Comparison of ENCODE assay signal across 8 mouse cellular contexts in genomic region chr17:94864531-94865318, GRCm38 (mm10).
DNase-seq lines count a peak whose midpoint lies in the region; ATAC-seq lines count a peak whose summit lies in the region.
"Not testable (repeated sequence)": the region's sequence is repeated elsewhere in the genome, so short reads cannot be mapped to it uniquely, and the experiment has no call there.

No protein-coding gene starts in this region.

- not testable (repeated sequence) for H3K36me3 ChIP-seq in hindbrain, embryonic 15.5 days

- ATAC-seq in hindbrain, embryonic 15.5 days (ENCODE audit: low FRiP score, low read depth): peak; percentile 99

- H3K27me3 ChIP-seq in hindbrain, embryonic 15.5 days: not testable (repeated sequence)

- H3K4me1 ChIP-seq in hindbrain, embryonic 15.5 days (replicated peaks): not testable (repeated sequence)

- H3K4me2 ChIP-seq in hindbrain, embryonic 15.5 days: peak overlapping the region; percentile 75

- peak overlapping the region; percentile 49 for H3K9ac ChIP-seq in hindbrain, embryonic 15.5 days

- 16% methylated on average over 21 of the region's 21 CpGs for WGBS in hindbrain, embryonic 15.5 days

- H3K4me3 ChIP-seq in hindbrain, embryonic 15.5 days: peak overlapping the region; percentile 55

- H3K9me3 ChIP-seq in hindbrain, embryonic 15.5 days: not testable (repeated sequence)

- peak; percentile 79 for DNase-seq in T-cell, adult 2 months (ENCODE audit: low spot score)
- DNase-seq in cerebellum, postnatal 36 days: peak; percentile 58 to 60
- peak; percentile 71 to 83 for DNase-seq in frontal cortex, postnatal 36 days (ENCODE audit: low spot score in 2 of 2)
- peak; percentile 69 for DNase-seq in left cerebral cortex, adult 11 months (ENCODE audit: low spot score)
- peak; percentile 72 to 76 for DNase-seq in lung, postnatal 4 days
- DNase-seq in right cerebral cortex, adult 18-20 months: peak; percentile 83
- peak; percentile 9 for DNase-seq in urinary bladder, postnatal 10 days (ENCODE audit: low spot score)

- peak overlapping the region; percentile 64; the same call in 1 of the 2 replicates for H3K27ac ChIP-seq in hindbrain, embryonic 15.5 days (replicated peaks)

Comparison
In these comparisons a context has a peak if more than half of its experiments do, and no peak if none do; other contexts are left out.
1. Peak in every context shown above with its lines: DNase-seq, ATAC-seq, H3K4me3 ChIP-seq and H3K27ac ChIP-seq.
2. DNase-seq: peak in every context shown above with its lines; median percentile 83 in right cerebral cortex, adult 18-20 months; 79 in T-cell, adult 2 months; 77 in frontal cortex, postnatal 36 days; 74 in lung, postnatal 4 days; 69 in left cerebral cortex, adult 11 months; 59 in cerebellum, postnatal 36 days; 9 in urinary bladder, postnatal 10 days.